Mouse (Mus musculus) thymus, adult 2 months (tissue): ENCODE measurements around the gene Gna13. TPM values are rescaled to one million over a fixed set of nuclear protein-coding genes. Genes with fewer than 3 reads are reported as not detected.

Source experiments
- DNase-seq: peaks from one replicate; pipeline ENCODE4 v3.0.0; 2021
- H3K27ac ChIP-seq: fragments of 200-500 bp; 2 replicates; pipeline ENCODE4 v1.5.1; 2012; ENCODE audit warnings: low read length, control low read depth; ENCODE audit not compliant: control insufficient read depth, insufficient read depth
- H3K27me3 ChIP-seq: fragments of 200-500 bp; 2 replicates; pipeline ENCODE4 v1.6.1; 2012; ENCODE audit warnings: mild to moderate bottlenecking, low read length, moderate library complexity, mixed read lengths; ENCODE audit not compliant: control insufficient read depth, insufficient read depth
- H3K36me3 ChIP-seq: fragments of 200-500 bp; 2 replicates; pipeline ENCODE4 v1.6.1; 2012; ENCODE audit warnings: mild to moderate bottlenecking, low read length, moderate library complexity; ENCODE audit not compliant: control insufficient read depth, insufficient read depth
- H3K4me1 ChIP-seq: fragments of 200-500 bp; replicated peaks from 2 replicates; pipeline ENCODE4 v1.6.1; 2012; ENCODE audit warnings: low read length; ENCODE audit not compliant: control insufficient read depth, insufficient read depth
- H3K4me3 ChIP-seq: fragments of 200-500 bp; 2 replicates; pipeline ENCODE4 v1.5.1; 2012; ENCODE audit warnings: mild to moderate bottlenecking, low read length, control low read depth, moderate library complexity; ENCODE audit not compliant: control insufficient read depth, insufficient read depth
- CTCF ChIP-seq: fragments of 200-500 bp; IDR thresholded peaks from 2 replicates; pipeline ENCODE4 v1.5.1; 2012; ENCODE audit warnings: mild to moderate bottlenecking, control low read depth, low read length, moderate library complexity, borderline replicate concordance; ENCODE audit not compliant: control insufficient read depth, poor library complexity, insufficient read depth; ENCODE audit errors: extremely low read depth
- POLR2A ChIP-seq: fragments of 200-500 bp; IDR thresholded peaks from 2 replicates; pipeline ENCODE4 v1.6.1; 2012; ENCODE audit warnings: mild to moderate bottlenecking, low read length, control low read depth, moderate library complexity; ENCODE audit not compliant: control insufficient read depth, poor library complexity, insufficient read depth; ENCODE audit errors: extremely low read depth
- WGBS: fragments of 180-500 bp; shearing (Covaris S2); methylation state at CpG from one replicate; pipeline ENCODE4 v1.1.7; 2018; 5-methylcytosine and 5-hydroxymethylcytosine counted together
- polyA plus RNA-seq: library from polyadenylated mRNA; depleted of rRNA; stranded (reverse); fragments of >200 nt; gene quantifications from 2 replicates; pipeline ENCODE4 v1.2.3, GENCODE M21; 2012

Gna13 gene
- polyA plus RNA-seq, 1 experiment, result 49.6 TPM

- H3K27ac ChIP-seq, result no peak overlapping the region
- no peaks in the 10 kb centered on the region for H3K27me3 ChIP-seq
- 88% methylated on average over 16 of the region's 16 CpGs for WGBS
- 0 out of 2 replicates have a peak, but pooled peaks cover 1% of the 10 kb centered on the region for H3K4me1 ChIP-seq
- TF ChIP-seq POLR2A, result no peak
- TF ChIP-seq CTCF, result no peak
- no peaks in the 10 kb centered on the region for H3K36me3 ChIP-seq
- no peak overlapping the region for H3K4me3 ChIP-seq
- DNase-seq, result no peak
These were observed 6.8 kb upstream of the Gna13 start for GRCm38 (mm10) chr11:109355771-109356388.

- Histone ChIP-seq H3K27ac (no peak overlapping the region), H3K4me3 (no peak overlapping the region), H3K4me1 (peaks cover 11% of the 10 kb centered on the region), H3K27me3 (no peaks in the 10 kb centered on the region), H3K36me3 (no peaks in the 10 kb centered on the region)
- WGBS, result 92% methylated on average over 5 of the region's 5 CpGs
- DNase-seq, result no peak
- TF ChIP-seq CTCF, result no peak
- no peak for TF ChIP-seq POLR2A
These were observed 5.5 kb upstream of the Gna13 start for GRCm38 (mm10) chr11:109357171-109357570.

GRCm38 (mm10) chr11:109358549-109358948 lies 4.1 kb upstream of the Gna13 start:
- no peak for TF ChIP-seq CTCF
- TF ChIP-seq POLR2A, result no peak
- H3K27me3 ChIP-seq, result no peaks in the 10 kb centered on the region
- H3K36me3 ChIP-seq, result no peaks in the 10 kb centered on the region
- no peak for DNase-seq
- no peak overlapping the region for H3K4me3 ChIP-seq
- H3K27ac ChIP-seq, result no peak overlapping the region
- 95% methylated on average over 3 of the region's 3 CpGs for WGBS
- H3K4me1 ChIP-seq, result peaks cover 11% of the 10 kb centered on the region

GRCm38 (mm10) chr11:109359043-109359752 lies 3.4 kb upstream of the Gna13 start:
- no peaks in the 10 kb centered on the region for H3K27me3 ChIP-seq
- no peak overlapping the region for H3K4me3 ChIP-seq
- TF ChIP-seq CTCF (no peak), POLR2A (no peak)
- no peaks in the 10 kb centered on the region for H3K36me3 ChIP-seq
- peaks cover 11% of the 10 kb centered on the region for H3K4me1 ChIP-seq
- H3K27ac ChIP-seq, result no peak overlapping the region
- 91% methylated on average over 13 of the region's 13 CpGs for WGBS
- no peak for DNase-seq

- H3K27me3 ChIP-seq, result no peaks in the 10 kb centered on the region
- H3K27ac ChIP-seq, result no peak overlapping the region
- TF ChIP-seq POLR2A (no peak), CTCF (no peak)
- no peak overlapping the region for H3K4me3 ChIP-seq
- no peaks in the 10 kb centered on the region for H3K36me3 ChIP-seq
- WGBS, result 94% methylated on average over 6 of the region's 6 CpGs
- DNase-seq, result no peak
- peaks cover 14% of the 10 kb centered on the region for H3K4me1 ChIP-seq
These were observed 2.5 kb upstream of the Gna13 start for GRCm38 (mm10) chr11:109360102-109360501.

- WGBS, result 88% methylated on average over 12 of the region's 12 CpGs
- H3K27ac ChIP-seq, result no peak overlapping the region
- no peaks in the 10 kb centered on the region for H3K36me3 ChIP-seq
- no peak for DNase-seq
- TF ChIP-seq CTCF, result no peak
- TF ChIP-seq POLR2A, result no peak
- H3K4me1 ChIP-seq, result peaks cover 17% of the 10 kb centered on the region
- H3K4me3 ChIP-seq, result no peak overlapping the region
- no peaks in the 10 kb centered on the region for H3K27me3 ChIP-seq
These were observed 2.0 kb upstream of the Gna13 start for GRCm38 (mm10) chr11:109360581-109361040.

GRCm38 (mm10) chr11:109361241-109361630 lies 1.4 kb upstream of the Gna13 start:
- 57% methylated on average over 7 of the region's 7 CpGs for WGBS
- Histone ChIP-seq H3K27ac (peak overlapping the region; percentile 73; the same call in 1 of the 2 replicates), H3K4me3 (no peak overlapping the region), H3K4me1 (peaks cover 18% of the 10 kb centered on the region), H3K27me3 (no peaks in the 10 kb centered on the region), H3K36me3 (no peaks in the 10 kb centered on the region)
- no peak for DNase-seq
- TF ChIP-seq POLR2A (no peak), CTCF (no peak)
